Mouse (Mus musculus) retina, embryonic 14.5 days (tissue): ENCODE measurements around the gene Dguok.
A peak's percentile ranks its signal among the peaks of the same experiment; 100 is the strongest.

Source experiments
- DNase-seq: peaks from one replicate; pipeline ENCODE4 v3.0.0-alpha.2; 2015; ENCODE audit warnings: low spot score

The Dguok gene

GRCm38 (mm10) chr6:83506258-83507167 is at the start of gene Dguok:
Dguok (minus strand) TSS chr6:83506969.
- DNase-seq, result peak; percentile 97

GRCm38 (mm10) chr6:83555972-83556371 is 49.2 kb upstream of the Dguok start:
- no peak for DNase-seq

- peak; percentile 18 for DNase-seq
Measured at GRCm38 (mm10) chr6:83548346-83548745, 41.6 kb upstream of the Dguok start.

GRCm38 (mm10) chr6:83545778-83546177 is 39.0 kb upstream of the Dguok start:
- DNase-seq, result no peak

GRCm38 (mm10) chr6:83541756-83542456 is 35.1 kb upstream of the Dguok start:
- DNase-seq, result no peak

- DNase-seq, result no peak
Measured at GRCm38 (mm10) chr6:83540017-83540416, 33.2 kb upstream of the Dguok start.

GRCm38 (mm10) chr6:83536795-83537059 is 30.0 kb upstream of the Dguok start:
- DNase-seq, result no peak

- no peak for DNase-seq
Measured at GRCm38 (mm10) chr6:83536028-83536794, 29.4 kb upstream of the Dguok start, which contains the start of gene Actg2. Actg2 (minus strand) TSS chr6:83536265.

- DNase-seq, result no peak
Measured at GRCm38 (mm10) chr6:83532608-83533007, 25.8 kb upstream of the Dguok start.

- no peak for DNase-seq
Measured at GRCm38 (mm10) chr6:83523194-83523593, 16.4 kb upstream of the Dguok start.

- DNase-seq, result no peak
Measured at GRCm38 (mm10) chr6:83521784-83522183, 15.0 kb upstream of the Dguok start.

GRCm38 (mm10) chr6:83518637-83519036 is 11.9 kb upstream of the Dguok start:
- no peak for DNase-seq

GRCm38 (mm10) chr6:83515172-83515571 is 8.4 kb upstream of the Dguok start:
- DNase-seq, result no peak

GRCm38 (mm10) chr6:83512495-83512894 is 5.7 kb upstream of the Dguok start:
- DNase-seq, result peak; percentile 73

- no peak for DNase-seq
Measured at GRCm38 (mm10) chr6:83510210-83510609, 3.4 kb upstream of the Dguok start.

- peak; percentile 35 for DNase-seq
Measured at GRCm38 (mm10) chr6:83509442-83509841, 2.7 kb upstream of the Dguok start.

GRCm38 (mm10) chr6:83507168-83507546 is 388 bp upstream of the Dguok start:
- no peak for DNase-seq

- DNase-seq, result no peak
Measured at GRCm38 (mm10) chr6:83505554-83505953, 1.2 kb downstream of the Dguok start.

- DNase-seq, result no peak
Measured at GRCm38 (mm10) chr6:83503361-83503760, 3.4 kb downstream of the Dguok start.

GRCm38 (mm10) chr6:83502656-83503055 is 4.1 kb downstream of the Dguok start:
- DNase-seq, result no peak

- DNase-seq, result no peak
Measured at GRCm38 (mm10) chr6:83501524-83502310, 5.1 kb downstream of the Dguok start.

- no peak for DNase-seq
Measured at GRCm38 (mm10) chr6:83500462-83500861, 6.3 kb downstream of the Dguok start.
